Mouse (Mus musculus) small intestine, adult 2 months (tissue): ENCODE results near the gene Dll4.

Experiments used
- CTCF ChIP-seq: fragments of 200-500 bp; IDR thresholded peaks from 2 replicates; pipeline ENCODE4 v1.5.1; 2012; ENCODE audit warnings: low read depth, mild to moderate bottlenecking, control low read depth, inconsistent platforms, low read length, moderate library complexity, mixed read lengths; ENCODE audit not compliant: insufficient replicate concordance, insufficient read length; ENCODE audit errors: extremely low read depth
- POLR2A ChIP-seq: fragments of 200-500 bp; IDR thresholded peaks from 2 replicates; pipeline ENCODE4 v1.6.1; 2012; ENCODE audit warnings: low read depth, mild to moderate bottlenecking, control low read depth, inconsistent platforms, low read length, moderate library complexity

DNA sequence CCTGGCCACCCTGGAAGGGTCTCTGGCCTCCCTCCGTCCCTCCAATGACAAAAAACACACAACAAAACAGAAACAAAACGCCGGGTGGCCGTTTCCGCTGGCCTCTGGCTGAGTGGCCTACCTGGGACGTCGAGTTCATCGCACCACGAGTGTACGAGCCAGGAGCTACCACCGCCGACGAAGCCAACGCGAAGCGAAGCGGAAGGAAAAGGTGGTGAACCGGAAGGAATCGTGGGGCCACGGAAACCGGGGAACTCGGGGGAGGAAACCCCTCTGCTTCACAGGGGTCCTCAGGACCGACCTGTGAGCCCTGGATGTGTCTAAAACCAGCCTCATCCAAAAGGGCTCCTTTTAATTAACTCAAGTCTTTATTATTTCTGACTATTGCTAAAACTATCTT is 47.8 kb upstream of the Dll4 start:
- TF ChIP-seq CTCF: no peak
- TF ChIP-seq POLR2A: no peak
